Mouse (Mus musculus): Measurements from ENCODE around the gene Gm49359. TPM values are rescaled to one million over a fixed set of nuclear protein-coding genes. Genes with fewer than 3 reads are reported as not detected.
"Not testable (repeated sequence)": the region's sequence is repeated elsewhere in the genome, so short reads cannot be mapped to it uniquely, and the experiment has no call there.

Gene Gm49359
- polyA plus RNA-seq (2015; fragmentation: Nextera tagmentation; extraction: Ambion mirVana): 14.5 and 15.4 TPM in 2 replicates

DNA sequence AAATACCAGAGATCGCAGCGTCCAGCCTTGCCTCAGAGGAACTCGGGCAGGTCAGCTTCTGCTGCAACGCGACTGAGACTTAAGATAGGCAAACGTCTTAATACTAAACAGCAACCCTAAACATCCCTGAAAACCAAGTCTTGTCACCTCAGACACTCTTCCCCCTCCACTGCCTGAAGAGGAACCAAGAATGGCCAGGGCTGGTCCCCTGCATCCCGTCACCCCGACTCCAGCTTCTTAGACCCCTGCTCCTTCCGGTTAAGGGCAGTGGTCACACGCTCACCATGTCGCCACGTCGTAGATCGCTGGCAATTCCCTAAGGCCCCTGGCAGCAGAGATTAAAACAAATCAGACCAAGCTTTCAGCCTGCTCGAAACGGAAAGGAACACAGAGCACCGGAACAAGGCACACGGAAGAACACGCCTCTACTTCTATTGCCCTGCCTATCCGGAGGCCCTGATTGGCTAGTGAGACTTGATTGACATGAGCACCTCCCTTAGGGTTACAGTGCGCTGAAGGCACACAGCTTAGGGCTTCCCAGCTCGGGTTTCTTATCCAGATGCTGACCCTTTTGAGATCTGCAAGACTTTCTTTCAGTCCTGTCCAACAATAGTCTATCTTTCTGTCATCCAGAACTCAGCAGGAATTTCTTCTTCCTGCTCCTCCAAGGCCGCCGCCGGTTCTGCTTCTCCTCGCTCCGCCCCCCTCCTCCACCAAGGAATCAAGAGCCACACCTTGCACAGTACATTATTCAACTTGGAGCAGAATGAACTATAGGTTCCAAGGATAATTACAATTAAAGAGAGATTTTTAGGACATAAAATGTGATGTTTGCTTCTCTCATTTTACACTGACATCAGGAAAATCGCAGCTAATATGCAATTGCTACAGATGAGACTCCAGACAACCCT, at the start of gene Gm49359:
Gene Gm49359 (minus strand): TSS at position 409 of the 911 bp plus-strand sequence.
- Histone ChIP-seq H3K4me3 (peak within 1 kb of the TSS; percentile 70), H3K4me2 (peak within 1 kb of the TSS; percentile 52), H3K9ac (peak within 1 kb of the TSS; percentile 79), H3K27ac (replicated peaks) (peak within 1 kb of the TSS; percentile 81)
- H3K36me3 ChIP-seq; H3K27me3 ChIP-seq; H3K9me3 ChIP-seq; H3K4me1 ChIP-seq (replicated peaks): not testable (repeated sequence)
- whole genome bisulfite sequencing: 2% methylated on average over 28 of the region's 28 CpGs
- ATAC-seq (ENCODE audit: low FRiP score, low read depth): peak; percentile 100

DNA sequence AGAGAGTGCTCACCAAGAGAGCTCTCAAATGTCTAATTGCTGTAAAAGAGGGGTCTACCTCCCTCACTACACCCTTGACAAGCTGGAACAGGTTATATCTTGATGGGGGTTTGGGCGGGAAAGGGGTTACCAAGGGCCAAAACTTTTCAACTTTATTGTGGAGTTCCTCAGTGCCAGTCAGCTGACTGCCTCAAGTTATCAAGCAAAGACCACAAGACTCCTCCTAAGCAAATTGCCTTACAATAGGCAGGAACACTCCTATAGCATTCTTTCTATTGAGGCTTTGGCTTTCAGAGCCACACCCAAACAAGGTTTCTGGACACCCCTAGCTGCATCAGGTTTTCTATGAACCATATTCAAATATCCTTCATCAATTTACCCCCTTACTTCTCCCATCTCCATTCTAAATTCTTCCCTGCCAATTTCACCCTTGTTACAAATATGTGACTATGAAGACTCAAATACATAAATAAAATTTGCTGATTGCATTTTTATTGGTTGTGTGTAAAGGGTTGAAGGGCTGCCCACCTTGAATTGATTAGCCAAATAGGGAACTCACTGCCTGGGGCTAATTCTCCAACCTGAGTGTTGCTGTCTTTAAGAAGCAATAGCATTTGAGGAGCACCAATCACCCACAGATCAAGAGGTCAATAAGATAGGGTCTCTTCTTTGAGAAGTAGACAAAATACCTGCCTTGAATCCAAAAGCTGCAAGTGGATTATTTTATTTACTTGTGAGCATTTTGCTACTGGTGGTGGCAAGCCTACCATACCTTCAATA, 44.2 kb upstream of the Gm49359 start:
- WGBS: 89% methylated on average over 1 of the region's 1 CpGs

DNA sequence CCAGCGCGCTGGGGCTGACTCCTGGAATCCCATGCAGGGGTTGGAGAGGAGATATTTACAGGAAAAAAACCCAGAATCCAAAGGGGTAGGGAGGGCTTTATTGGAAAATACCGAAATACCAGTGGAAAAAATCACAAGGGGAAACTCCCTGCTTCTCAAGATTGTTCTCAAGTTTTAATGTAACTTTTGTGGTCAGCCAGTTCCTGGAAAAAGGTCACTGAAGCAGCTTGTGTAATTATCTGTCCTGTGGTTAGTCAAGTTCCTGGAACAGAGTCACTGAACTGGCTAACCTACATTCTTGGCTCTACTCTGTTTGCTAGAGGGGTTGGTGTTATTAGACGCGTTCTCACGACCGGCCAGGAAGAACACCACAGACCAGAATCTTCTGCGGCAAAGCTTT, 6.0 kb upstream of the Gm49359 start:
- H3K4me3 ChIP-seq; H3K36me3 ChIP-seq; H3K9ac ChIP-seq; H3K27me3 ChIP-seq; ATAC-seq (ENCODE audit: low FRiP score, low read depth); H3K4me1 ChIP-seq (replicated peaks); H3K4me2 ChIP-seq; H3K27ac ChIP-seq (replicated peaks); H3K9me3 ChIP-seq: not testable (repeated sequence)
- WGBS: 93% methylated on average over 8 of the region's 8 CpGs

More for the DNA sequence above, 44.2 kb upstream of the Gm49359 start:
- not testable (repeated sequence) for H3K36me3 ChIP-seq; H3K4me1 ChIP-seq (replicated peaks); H3K4me3 ChIP-seq; H3K9me3 ChIP-seq; H3K27me3 ChIP-seq; H3K9ac ChIP-seq; H3K27ac ChIP-seq (replicated peaks); H3K4me2 ChIP-seq; ATAC-seq (ENCODE audit: low FRiP score, low read depth)

DNA sequence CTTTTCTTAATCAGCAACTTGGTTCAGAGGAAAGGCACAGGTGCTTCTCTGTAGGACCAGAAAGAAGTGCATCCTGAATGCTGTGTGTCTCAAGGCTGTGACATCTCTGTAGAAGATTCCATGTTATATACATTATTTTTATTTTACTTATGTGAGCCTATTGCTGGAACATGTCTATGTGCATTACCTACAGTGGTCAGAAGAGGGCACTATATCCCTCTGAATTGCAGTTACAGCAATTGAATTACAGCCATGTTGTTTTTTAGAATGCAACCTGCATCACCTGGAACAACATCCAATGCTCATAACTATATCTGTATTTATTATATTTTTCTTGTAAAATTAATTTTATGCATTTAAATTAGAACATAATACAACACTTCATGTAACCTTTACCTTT, 3.3 kb upstream of the Gm49359 start:
- not testable (repeated sequence) for ATAC-seq (ENCODE audit: low FRiP score, low read depth); H3K4me1 ChIP-seq (replicated peaks); H3K4me3 ChIP-seq; H3K36me3 ChIP-seq; H3K9ac ChIP-seq; H3K27me3 ChIP-seq; H3K4me2 ChIP-seq; H3K9me3 ChIP-seq; H3K27ac ChIP-seq (replicated peaks)

Small RNAs within 50 kb of the gene (microRNA-seq; reads per million reads assigned to microRNA genes)
- gene Gm22256: not detected

Other genes starting within 250 kb of the Gm49359 start
- 1.7 and 1.9 TPM in 2 replicates for gene Gm3604, start 83.7 kb downstream of the Gm49359 start, polyA plus RNA-seq (2015; fragmentation: Nextera tagmentation; extraction: Ambion mirVana)
- gene Zfp935, start 91.7 kb upstream of the Gm49359 start, polyA plus RNA-seq (2015; fragmentation: Nextera tagmentation; extraction: Ambion mirVana): 1.0 TPM in 1 of 2 replicates, not detected in the other
- 9.7 and 10.4 TPM in 2 replicates for gene Zfp934, start 104.4 kb upstream of the Gm49359 start, polyA plus RNA-seq (2015; fragmentation: Nextera tagmentation; extraction: Ambion mirVana)
- 6.9 and 7.5 TPM in 2 replicates for gene 6720489N17Rik, start 157.3 kb upstream of the Gm49359 start, polyA plus RNA-seq (2015; fragmentation: Nextera tagmentation; extraction: Ambion mirVana)

All from hindbrain, embryonic 15.5 days (tissue).